Mouse (Mus musculus): Measurements from ENCODE around the gene Lrmda.
"Not testable (repeated sequence)": the region's sequence is repeated elsewhere in the genome, so short reads cannot be mapped to it uniquely, and the experiment has no call there.

Gene Lrmda

DNA sequence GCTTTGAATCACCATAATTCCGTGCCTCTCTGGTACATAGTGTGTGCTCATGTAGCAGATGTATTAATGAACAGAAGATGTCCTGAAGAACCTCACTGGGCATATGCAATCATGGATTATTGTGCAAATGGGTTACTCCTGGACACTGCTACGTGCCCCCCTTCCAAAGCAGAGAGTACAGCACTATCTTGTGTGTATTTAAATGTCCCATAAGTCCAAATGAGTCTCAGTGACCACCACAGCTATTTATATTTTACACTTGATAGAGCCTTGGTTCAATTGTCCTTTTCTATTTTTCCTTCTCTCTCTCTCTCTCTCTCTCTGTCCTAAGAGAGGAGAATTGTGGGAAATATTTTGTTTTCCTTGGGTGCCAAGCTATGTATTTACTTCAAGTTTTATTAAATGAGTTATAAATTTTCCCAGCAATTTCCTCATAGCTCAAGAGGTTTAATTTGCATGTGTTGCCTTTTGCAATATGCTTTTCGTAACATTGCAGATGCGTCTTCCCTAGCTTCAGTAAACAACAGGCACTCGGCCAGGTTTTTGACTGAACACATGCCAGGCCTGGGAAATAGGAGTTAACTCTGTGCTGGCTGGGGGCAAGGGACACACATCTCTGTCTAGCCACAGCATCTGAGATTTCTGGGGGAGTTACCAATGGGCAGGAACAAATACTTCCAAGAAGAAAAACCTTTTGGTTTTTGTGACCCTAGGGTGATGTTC, 495.0 kb downstream of the Lrmda start:
- no peak for DNase-seq (ENCODE audit: low spot score)

DNA sequence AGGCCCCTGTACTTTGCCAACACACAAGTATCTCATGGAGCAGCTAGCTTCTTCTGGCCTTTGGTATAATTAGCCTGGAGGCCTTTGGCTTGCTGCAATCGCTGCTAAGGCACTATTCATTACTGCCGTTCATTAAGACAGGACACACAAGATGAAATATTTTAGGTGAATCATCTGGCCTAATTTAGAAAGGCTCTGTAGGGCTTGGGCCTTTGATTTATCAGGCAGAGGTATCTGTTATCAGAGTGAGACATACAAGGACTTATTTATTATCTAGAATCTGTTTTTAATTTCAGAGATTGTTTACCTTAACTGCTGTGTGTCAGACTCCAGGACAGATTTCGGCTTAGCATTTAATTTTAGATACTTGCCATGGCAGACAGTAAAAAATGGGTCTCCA, 511.2 kb downstream of the Lrmda start:
- no peak for DNase-seq (ENCODE audit: low spot score)

DNA sequence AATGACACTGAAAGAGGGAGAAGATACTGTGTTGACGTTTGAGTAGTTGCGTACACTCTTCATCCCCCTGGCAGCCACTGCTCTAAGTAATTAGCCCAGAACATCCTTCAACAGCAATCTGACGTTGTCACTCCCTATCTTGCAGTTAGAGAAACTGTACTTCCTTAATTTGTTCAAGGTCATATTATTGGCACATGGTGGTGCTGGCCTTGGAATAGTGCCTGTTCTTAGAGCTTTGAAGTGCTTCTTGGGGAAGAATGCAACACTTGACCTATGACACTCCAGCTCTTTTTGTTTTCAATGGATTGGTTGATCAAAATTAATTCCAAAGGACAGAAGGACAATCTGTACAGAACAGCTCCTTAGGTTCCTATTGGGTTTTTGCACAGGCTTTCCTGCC, 514.0 kb downstream of the Lrmda start:
- no peak for DNase-seq (ENCODE audit: low spot score)

DNA sequence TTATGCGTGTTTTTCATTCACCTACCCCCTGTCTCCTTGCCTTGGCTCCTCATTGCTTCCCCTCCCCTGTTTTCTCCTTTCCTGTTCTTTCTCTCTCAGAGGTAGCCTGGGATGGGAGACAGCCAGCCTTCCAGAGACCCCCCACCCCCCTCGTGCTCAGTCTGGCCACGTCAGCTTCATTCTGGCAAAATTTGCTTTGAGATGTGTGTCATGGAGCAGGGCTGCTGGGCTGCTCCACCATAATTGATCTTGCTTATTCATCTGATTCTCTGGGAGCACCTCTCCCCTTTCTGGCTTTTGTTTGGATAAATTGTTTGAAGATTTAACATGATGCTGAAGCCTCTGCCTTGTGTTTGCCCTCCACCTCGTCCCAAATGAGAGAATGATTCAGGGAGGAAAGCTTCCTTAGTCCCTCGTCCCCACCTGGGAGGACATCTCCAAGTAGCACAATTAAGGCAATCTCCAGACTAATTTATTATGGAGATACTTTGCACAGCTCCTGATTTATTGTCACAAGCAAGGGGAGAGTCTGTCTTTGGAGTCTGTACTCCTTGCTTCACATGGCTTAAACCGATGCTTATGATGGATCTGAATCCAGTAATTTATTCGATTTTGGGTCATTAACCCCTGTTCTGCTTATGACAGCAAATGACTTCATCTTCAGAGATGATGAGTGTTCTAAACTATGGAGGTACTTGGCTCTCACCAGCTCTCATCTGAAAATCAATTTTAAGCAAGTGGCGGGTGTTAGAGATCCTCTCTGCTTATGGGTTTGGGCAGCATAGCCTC, 526.6 kb downstream of the Lrmda start:
- DNase-seq (ENCODE audit: low spot score): no peak

DNA sequence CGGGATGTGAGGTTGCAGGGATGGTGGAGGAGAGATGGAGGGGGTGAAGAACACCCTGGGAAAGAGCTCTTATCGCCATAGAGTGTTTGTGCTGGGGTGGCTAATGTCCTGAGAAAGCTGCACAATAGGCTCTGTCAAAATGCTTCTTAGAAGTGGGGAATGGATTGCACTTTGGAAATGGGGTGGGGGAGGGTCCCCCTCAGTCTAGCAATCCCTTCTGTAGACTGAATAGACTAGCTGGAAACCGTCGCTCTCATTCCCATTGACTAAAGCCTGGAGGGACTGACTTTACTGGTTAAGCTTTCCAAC, 527.1 kb downstream of the Lrmda start:
- DNase-seq (ENCODE audit: low spot score): no peak

DNA sequence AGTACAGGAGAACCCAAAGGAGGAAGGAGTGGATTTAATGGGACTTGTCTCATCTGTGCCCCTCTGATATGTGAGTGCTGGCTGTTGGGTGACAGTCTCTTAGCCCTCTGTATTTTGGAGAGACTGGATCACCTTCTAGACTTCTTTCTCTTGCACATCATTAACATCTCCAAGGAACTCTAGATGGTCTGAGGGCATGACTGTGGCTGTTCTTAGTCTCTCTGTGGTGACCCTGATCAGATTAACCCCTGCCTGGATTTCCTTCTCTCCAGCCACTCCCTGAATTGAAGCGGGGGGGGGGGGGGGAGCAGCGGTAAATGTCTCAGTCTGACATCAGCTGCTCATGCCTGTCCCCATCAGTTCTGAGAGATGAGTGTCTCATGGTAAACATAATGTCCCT, 528.8 kb downstream of the Lrmda start:
- no peak for DNase-seq (ENCODE audit: low spot score)

DNA sequence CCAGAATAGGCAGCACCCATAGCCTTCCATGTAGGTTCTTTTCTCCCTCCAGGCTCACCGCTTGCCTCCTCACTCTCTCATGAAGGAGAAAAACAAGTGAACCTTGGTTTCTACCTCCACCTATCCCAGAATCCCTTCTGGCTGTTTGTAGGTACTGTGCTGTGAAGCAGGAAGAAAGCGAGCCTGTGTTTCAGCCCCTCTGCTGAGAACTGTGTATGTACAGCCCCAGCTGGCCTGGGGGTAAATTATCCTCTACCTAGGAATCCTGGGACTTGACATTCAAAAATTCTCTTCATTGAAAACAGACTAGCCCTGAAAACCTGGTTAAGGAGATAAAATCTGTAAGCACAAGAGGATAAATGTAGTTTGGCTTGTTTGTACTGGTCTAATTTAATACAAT, 529.7 kb downstream of the Lrmda start:
- DNase-seq (ENCODE audit: low spot score): no peak

DNA sequence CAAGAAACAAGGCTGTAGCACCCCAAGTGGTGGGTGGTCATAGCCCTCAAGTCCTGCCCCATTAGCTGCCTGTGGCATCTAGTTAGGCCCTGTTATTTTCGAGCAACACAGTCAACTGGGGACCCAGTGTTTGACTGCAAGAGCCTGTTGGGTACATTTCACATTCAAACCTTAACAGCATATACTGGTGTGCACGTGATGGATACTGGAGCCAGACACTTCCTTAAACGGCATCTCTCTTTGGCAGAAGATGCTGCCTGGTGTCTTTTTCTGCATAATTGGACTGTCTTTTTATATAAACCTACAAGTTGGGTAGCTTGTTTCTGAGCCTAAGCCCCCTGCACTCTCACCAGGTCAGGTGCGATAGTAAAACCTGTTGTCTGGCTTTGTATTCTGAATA, 532.8 kb downstream of the Lrmda start:
- DNase-seq (ENCODE audit: low spot score): no peak

DNA sequence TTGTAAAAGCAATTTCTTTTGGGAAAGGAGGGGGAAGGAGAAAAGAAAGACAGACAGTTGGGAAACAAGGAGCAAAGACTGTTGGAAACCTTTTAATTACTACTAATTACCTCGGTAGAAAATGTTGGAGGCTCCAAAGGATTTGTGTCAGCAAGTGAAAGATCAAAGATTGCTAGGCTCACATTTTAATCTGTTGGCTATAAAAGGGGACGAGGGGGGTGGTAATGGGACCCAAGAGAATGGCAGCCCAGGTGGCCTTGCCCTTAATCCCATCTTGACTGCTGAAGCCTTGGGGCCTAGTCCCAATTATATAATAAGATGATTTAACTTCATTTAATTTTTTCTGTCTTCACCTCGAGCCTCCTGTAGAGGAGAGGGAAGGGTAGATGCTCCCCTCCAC, 533.3 kb downstream of the Lrmda start:
- no peak for DNase-seq (ENCODE audit: low spot score)

DNA sequence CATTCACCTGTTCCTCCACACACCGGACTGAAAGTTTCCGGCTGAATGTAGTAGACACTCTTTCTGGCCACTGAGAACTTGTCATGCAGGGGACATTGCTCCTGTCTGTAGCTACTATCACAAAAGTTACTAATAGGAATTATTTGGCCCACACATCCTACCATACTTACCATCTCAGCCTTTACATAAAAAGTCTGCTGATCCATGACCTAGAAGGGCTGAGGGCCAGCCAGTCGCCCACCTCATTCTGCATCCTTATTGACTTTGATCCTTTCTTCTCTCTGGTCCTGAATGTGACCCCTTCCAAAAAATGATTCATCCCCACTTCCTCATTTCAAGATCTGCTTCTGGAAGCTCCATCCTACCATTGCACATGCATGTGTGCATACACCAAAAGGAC, 534.2 kb downstream of the Lrmda start:
- no peak for DNase-seq (ENCODE audit: low spot score)

DNA sequence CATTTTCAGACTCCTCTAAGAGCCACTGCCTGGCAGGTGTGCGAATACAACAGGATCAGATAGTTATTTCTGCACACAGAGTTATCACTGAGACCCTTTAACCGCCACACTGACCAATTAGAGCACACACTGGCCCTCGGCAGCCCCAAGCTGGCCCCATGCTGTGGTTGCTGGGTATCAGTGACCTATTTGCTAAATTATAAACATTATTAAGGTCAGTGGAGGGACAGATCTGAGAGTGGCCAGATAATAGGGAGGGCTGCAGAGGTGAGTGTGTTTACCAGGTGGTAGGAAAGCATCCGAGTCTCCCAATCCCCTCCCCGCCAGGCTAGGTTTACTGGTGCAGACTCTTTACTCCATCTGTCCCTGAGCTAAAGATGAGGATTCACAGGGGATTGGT, 553.0 kb downstream of the Lrmda start:
- no peak for DNase-seq (ENCODE audit: low spot score)

DNA sequence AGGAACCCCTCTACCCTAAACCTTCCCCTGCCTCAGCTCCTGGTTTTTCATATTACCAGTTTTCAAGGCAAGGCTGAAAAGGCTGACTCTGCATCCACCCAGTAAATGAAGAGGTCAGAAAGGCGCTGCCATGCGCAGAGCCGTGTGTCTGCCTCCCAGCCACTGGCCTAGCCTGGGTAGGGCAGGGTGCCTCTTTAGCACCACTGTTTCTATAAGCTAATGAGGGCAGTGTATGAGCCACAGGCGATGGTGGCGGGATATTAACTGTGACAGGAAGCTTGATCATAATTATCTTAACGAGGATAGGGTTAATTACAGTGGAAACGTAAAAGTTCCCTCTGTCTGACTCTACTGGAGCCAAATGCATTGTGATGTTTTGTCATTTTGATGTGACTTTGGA, 554.1 kb downstream of the Lrmda start:
- DNase-seq (ENCODE audit: low spot score): no peak

DNA sequence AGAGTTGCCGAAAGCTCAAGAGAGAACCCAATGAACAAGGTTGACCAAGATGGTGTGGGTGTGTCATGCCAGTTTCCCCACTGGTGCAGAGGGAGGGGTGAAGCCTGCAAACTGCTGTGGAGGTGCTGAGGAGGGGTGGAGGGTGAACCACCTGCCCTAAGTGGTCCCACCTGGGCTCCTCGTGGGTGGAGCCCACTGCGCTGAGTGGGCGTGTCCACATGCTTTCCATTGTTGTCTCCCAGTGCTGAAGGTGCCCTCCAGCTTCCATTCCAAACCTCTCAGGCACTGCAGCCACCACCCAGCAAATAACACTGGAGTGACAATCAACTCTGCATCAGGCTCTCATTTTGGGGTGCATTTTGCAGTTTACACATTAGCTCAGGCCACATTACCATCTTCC, 554.5 kb downstream of the Lrmda start:
- DNase-seq (ENCODE audit: low spot score): no peak

DNA sequence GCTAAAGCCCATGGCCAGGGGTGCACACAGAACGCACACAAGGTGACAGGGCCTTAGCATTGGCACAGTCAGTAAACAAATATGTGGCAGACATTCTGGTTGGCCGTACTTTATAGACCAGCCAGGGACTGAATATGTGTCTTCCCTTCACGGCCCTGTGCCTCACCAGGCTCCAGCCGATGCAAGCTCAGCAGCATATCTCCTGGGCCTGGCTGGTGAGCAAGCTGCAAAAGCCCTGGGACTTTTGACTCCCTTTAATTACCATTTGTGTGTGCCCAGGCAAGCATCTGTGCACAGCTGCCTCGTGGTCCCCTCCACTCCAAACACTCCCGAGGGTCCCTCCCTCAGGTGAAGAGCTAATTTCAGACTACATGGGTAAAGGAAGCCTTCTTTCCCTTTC, 556.9 kb downstream of the Lrmda start:
- no peak for DNase-seq (ENCODE audit: low spot score)

DNA sequence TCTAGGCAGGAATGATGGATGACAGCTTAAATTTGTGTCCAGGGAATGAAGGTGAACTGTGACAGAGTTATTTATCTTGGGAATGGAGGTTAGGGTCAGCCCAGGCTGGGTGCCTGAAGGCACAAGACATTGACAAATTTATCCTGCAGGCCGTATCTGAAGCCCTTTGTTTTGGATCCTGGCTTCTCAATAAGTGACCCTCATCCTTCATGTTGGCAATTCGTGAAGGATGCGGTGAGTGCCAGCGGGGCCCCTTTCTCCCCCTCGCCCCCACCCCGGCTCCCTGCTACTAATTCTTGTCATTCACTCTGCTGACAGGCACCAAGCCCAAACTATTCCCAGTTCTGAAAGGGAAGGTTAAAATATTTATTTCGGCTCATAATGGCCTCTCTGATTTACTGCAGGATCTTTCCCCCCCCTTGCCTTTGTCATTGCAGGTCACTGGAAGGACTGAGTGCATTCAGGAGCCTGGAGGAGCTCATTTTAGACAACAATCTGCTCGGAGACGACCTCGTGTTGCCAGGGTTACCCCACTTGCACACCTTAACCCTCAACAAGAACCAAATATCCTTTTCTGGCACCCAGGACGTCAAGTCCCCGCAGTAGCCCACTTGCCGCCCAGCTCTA, 558.0 kb downstream of the Lrmda start:
- DNase-seq (ENCODE audit: low spot score): no peak

DNA sequence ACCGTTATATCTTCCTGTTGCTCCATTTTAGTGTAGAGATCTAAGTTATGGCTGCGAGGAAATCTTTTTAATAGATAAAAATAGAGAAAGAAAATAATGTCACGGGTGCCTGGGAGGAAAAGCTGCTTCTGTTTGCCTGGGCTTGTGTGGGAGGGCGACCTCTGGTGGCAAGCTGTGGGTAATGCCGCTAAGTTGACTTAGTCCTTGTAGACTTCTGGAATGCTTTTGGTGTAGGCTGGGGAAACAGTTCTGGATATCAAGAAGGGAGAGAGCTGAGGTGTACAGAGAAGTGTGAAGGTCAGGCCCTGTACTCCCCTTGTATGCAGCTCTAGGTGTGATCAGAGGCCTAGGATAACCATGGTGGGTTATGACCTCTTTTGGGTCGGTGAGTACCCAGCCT, 558.7 kb downstream of the Lrmda start:
- DNase-seq (ENCODE audit: low spot score): peak; percentile 8

DNA sequence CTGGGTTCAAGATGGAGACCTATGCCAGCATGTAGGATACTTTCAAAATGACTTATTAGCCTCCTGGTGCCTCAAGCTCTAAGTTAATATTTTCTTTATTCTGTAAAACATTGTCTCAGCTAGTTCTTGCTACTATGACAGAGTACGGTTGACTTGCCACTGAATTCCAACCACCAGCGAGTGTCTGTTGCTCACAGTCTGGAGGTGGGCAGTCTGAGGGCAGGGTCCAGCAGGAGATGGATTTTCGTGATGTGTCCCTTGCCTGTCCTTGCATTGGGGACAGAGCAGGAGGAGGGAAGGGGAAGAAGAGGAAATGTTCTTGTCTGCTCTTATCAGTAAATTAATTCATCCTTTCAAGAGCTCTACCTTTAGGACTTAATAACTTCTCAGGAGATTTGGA, 559.5 kb downstream of the Lrmda start:
- no peak for DNase-seq (ENCODE audit: low spot score)

DNA sequence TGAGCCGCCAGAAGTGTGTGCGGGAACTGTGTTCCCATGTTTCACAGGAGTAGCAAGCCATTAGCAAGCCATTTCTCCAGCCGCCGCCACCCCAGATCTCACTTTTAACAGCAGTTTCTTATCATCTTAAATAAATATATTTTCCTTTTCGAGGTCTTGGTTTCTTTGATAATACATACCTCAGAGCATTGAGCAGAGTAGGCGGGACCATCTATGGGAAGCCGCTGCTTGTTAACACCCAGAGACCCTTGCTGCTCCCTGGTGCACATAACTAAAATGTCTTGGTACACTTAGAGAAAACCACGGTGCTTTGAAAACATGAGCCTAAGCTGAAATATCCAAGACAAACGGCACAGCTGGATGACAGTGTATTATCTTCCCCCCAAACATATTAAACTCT, 562.6 kb downstream of the Lrmda start:
- DNase-seq (ENCODE audit: low spot score): no peak

DNA sequence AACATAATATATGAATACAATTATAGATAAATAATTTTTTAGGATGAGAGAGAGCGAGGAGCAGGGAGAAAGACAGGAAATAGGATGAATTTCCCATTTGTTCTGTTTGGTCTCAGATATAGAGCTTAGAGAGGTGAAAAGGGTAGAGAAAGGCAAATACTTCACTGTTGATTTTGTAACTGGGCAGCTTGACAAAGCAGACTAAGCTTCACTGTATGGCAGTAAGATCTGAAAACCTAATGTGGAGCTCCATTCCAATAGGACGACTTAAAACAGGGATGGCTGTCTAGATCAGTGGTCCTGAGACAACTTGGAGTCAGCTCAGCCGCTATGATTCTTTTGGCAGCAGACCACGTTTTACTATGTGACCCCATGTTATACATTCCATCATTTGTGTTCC, 566.8 kb downstream of the Lrmda start:
- DNase-seq (ENCODE audit: low spot score): no peak

DNA sequence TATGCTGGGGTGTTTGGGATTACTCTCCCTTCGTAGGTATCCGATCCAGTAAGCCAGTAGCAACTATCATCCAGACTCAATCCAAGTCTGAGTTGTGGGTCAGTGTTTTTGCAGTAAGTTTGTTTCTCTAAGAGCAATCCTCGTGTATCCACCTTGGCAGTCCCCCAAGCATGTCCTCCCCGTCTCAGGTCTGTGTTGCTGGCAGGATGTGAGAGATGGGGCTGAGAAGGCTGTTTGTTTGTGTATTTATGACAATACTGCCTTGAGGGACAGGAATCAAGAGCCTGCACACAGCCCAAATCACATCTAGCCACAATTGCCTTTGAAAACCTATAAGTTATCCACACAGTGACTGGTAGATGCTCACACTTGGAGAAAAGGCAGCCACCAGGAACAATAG, 567.3 kb downstream of the Lrmda start:
- DNase-seq (ENCODE audit: low spot score): no peak

DNA sequence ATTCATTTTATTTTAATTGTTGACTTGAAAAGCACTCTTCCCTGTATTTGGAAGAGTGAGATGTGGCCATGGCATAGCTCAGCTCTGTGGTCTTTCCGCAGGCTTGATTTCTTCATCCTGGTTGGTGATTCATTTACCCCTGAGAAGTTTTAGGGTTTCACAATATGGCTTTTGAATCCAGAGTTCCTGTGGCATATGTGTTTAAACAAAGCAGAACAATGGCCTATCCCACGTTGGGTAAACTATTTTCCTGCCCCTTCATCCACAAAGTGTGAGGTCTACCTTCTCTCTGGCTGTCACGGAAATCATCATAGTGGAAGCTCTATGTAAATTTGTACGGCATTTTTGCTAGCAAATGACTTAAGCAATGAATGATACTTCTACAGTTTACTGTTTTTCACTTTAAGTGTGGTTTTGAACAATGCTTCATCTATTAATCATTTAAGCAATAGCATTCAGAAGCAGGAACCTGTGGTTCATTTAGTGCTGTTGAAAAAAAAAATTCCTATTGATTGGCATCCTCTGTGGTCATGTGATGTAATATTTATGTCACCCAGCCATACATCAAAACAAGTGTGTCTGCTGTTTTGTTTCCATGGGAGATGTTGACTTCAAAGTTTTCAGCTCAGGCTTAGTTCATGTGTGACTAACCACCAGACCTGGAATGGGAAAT, 567.9 kb downstream of the Lrmda start:
- no peak for DNase-seq (ENCODE audit: low spot score)

DNA sequence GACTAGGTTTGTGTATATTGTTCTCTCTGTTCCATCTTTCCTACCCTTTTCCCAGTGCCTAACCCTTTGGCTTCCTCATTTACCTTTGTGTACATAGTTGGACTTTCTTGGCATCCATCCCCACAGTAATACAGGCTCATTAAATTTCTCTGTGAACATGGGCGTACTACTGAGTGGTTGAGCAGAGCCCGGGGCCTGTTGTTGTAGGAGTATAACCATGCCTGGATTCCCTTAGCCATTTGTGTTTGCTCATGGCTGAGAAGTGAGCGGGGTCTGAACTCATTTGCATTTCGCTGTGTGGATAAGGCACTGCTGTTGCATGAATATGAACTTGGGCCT, 568.4 kb downstream of the Lrmda start:
- DNase-seq (ENCODE audit: low spot score): no peak

DNA sequence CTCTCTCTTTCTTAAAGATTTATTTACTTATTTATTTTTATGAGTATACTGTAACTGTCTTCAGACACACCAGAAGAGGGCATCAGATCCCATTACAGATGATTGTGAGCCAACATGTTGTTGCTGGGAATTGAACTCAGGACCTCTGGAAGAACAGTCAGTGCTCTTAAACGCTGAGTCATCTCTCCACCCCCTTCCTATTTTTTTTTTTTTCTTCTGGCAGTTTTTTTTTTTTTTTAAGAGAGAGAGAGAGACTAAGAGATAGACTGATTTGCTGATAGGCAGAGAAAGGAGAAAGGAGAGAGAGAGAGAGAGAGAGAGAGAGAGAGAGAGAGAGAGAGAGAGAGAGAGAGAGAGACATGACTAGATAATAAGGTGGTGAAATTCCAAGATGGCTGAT, 568.9 kb downstream of the Lrmda start:
- not testable (repeated sequence) for DNase-seq (ENCODE audit: low spot score)

All from spleen, adult 12 weeks (tissue).